Mouse (Mus musculus) gastrocnemius, adult 18-20 months (tissue): ENCODE measurements at regions not wholly inside any gene's neighbourhood (a gene's known extent, or its start where the extent isn't known, plus 50 kb on each side); places are given as distances from the start of the nearest gene placed in this dataset.
A peak's percentile ranks its signal among the peaks of the same experiment; 100 is the strongest.

Experiments used
- DNase-seq: peaks from one replicate; pipeline ENCODE4 v3.0.0; 2021; ENCODE audit warnings: low spot score

- DNase-seq = no peak
Observed at GRCm38 (mm10) chr11:24685545-24686467, 608.0 kb downstream of the Bcl11a start.

- DNase-seq = no peak
Observed at GRCm38 (mm10) chr11:24688160-24688782, 610.4 kb downstream of the Bcl11a start.

DNA sequence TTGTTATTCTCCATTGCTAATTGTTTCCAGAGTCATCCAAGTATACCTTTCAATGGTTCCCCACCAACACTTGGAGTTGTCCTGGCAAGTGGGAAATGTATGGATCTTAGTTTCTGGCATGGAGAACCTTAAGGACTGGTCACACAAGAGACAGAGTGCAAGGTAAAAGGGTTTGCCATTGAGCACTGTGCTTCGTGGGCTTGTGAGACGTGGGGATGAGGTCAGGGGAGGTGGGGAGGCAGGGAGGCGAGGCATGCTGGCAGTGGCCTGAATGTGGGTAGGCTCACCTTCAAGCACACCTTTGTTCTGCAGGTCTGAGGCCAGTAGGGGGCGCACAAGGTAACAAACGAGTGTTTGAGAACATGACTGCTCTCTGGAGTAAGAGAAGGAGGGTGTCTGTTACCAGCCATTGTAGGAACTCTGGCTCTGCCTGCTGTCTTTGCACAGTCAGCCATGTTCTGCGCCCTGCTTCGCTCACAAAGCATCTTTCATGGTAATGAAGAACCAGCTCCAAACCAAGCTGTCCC, 612.0 kb downstream of the Bcl11a start:
- peak; percentile 5 for DNase-seq

- DNase-seq = no peak
Observed at GRCm38 (mm10) chr11:24693926-24694325, 616.1 kb downstream of the Bcl11a start.

- DNase-seq = no peak
Observed at GRCm38 (mm10) chr11:24695010-24695720, 617.3 kb downstream of the Bcl11a start.

DNA sequence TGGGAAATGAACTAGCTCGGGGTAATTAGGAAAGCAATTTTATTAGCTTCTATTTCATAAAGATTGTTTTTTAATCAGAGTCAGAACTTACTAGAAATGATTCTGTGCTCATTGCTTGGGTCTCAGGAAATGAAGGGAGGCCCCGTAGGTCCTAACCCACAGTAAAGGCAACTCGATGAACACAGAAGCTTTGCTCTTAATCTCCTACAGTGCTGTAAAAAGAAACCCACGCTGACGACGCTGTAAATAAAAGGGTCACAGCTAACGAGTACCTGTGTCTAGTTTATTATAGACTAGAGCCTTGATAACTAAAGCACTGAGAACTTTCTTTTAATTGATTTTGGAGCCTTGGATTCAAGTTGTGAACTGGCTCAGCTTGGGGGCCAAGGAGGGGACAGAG, 618.7 kb downstream of the Bcl11a start:
- no peak for DNase-seq

- no peak for DNase-seq
Observed at GRCm38 (mm10) chr11:24708790-24709189, 630.9 kb downstream of the Bcl11a start.

DNA sequence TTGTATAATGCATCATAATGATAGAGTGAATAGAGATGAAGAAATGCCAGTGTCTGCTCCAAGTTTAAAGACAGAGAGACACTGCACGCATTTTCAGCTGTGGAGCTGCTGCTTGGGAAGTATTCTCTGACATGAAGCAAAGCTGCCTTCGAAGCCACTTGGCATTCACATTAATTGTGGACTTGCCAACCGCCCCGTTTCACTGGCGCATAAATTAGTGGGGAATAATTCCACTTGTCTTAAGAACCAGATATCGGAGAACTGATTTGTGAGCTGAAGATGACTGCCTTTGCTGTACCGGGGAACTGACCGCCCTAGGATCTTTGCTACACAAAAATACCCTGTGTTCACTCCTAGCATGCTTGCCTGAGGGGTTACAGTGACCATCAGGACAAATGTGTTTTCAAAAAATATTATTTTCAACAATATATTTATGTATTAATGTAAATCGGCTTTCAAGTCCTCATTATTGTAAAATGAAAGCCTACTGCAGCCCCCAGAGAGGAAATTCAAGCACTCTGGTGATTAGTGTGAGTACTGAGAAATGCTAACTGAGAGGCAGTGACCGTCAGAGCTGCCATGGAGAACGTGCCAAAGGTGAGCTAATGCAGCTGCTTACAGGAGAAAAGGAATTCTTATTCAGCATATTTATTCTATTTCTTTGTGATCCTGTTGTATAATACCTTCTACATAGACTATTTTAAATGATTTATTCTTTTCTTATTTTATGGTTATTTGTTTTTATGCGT, 638.9 kb downstream of the Bcl11a start:
- DNase-seq = no peak

GRCm38 (mm10) chr11:24724259-24724937, 646.5 kb downstream of the Bcl11a start:
- DNase-seq = no peak

- DNase-seq = no peak
Observed at GRCm38 (mm10) chr11:24726331-24726730, 648.5 kb downstream of the Bcl11a start.

- DNase-seq = no peak
Observed at GRCm38 (mm10) chr11:24727404-24727803, 649.5 kb downstream of the Bcl11a start.

- no peak for DNase-seq
Observed at GRCm38 (mm10) chr11:24731431-24731830, 653.6 kb downstream of the Bcl11a start.

- DNase-seq = no peak
Observed at GRCm38 (mm10) chr11:24739710-24740255, 661.9 kb downstream of the Bcl11a start.

- no peak for DNase-seq
Observed at GRCm38 (mm10) chr11:24740466-24740865, 662.6 kb downstream of the Bcl11a start.

- DNase-seq = no peak
Observed at GRCm38 (mm10) chr11:24742561-24742960, 664.7 kb downstream of the Bcl11a start.

DNA sequence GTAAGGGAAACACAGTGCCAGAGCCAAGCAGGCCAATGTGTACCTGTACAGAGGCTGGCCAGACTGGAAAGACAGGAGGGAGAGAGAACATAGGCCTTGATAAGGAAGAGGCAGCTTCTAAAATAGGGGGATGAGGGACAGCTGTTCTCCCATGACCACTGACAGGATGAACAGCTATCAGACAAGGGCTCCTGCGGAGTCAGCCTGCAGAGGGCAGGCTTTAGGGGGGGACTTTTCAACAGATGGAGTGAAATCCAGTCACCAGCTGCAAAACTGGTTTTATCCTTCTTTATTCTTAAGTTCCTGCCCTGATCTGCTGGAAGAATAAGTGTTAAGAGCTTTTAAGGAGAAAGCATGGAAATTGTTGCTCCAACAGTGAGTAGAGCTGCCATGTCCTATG, 665.6 kb downstream of the Bcl11a start:
- no peak for DNase-seq

- DNase-seq = no peak
Observed at GRCm38 (mm10) chr11:24745841-24746240, 668.0 kb downstream of the Bcl11a start.

DNA sequence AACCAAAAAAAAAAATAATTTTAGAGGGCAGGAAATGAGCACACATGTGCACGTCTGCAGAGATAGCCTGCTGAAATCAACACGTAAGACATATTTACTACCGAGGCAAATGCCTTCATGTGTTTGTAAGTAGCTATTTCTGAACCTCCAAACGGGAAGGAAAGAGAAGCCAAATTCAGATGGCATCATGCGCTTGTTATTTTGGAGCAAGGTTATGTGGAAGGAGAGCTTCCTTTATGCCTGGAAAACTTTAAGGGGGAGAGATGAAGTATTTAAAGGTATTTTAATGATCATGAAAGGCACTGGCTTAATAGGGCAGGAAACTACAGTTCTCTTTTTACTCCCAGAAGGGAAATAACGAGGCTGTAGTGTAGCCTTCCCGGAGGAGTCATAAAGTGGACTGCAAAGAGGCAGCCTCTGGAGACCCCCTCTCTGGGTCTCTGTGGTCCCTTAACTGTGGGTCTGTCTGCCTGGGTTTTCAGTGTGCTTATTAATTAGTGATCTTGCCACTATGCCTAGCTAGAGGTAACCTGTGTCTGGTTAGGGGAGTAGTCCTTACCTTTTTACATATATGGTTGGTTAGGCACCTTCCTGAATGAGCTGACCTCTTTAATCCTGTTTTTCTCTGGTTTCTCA, 672.4 kb downstream of the Bcl11a start:
- peak; percentile 9 for DNase-seq

- no peak for DNase-seq
Observed at GRCm38 (mm10) chr11:24758130-24758529, 680.3 kb downstream of the Bcl11a start.

GRCm38 (mm10) chr11:24783470-24783869, 705.6 kb downstream of the Bcl11a start:
- DNase-seq = no peak
